Mouse (Mus musculus) lung, postnatal 0 days (tissue): ENCODE data around the gene Pou3f3.

ENCODE experiments used
- CTCF ChIP-seq: IDR thresholded peaks from 2 replicates; pipeline ENCODE4 v1.5.1; 2016; ENCODE audit warnings: antibody characterized with exemption, mild to moderate bottlenecking
- EP300 ChIP-seq: IDR thresholded peaks from 2 replicates; pipeline ENCODE4 v1.6.1; 2016; ENCODE audit warnings: antibody characterized with exemption, mild to moderate bottlenecking, control low read depth

DNA sequence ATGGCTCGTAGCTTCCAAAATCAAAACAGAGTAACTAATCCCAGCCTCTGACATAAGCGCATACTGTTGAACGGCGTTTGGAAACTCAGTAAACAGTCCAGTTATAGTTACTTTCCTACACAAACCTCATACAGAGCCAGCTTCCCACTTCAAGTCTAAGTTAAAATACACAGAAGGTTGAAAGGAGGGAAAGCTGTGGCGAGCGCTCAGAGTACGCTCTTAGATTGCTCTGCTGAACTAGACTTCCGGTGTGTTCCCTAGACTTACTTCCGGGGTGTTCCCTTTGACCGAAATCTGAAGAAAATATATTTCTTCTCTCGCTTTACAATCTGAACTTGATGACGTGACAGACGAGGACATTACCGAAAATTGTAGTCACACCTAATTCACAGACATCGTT is 44.1 kb upstream of the Pou3f3 start:
- TF ChIP-seq CTCF: no peak
- no peak for TF ChIP-seq EP300
